Mouse (Mus musculus) E14TG2a.4 (cell line): Measurements from ENCODE around the gene Ndufa4l2.

Experiments
- CTCF ChIP-seq: conservative IDR thresholded peaks from 2 replicates; pipeline ENCODE4 v1.5.1; 2014; ENCODE audit warnings: low read length
- NANOG ChIP-seq: IDR thresholded peaks from 2 replicates; pipeline ENCODE4 v1.6.1; 2014; ENCODE audit warnings: borderline replicate concordance, low read length, mixed read lengths
- POU5F1 ChIP-seq: IDR thresholded peaks from 2 replicates; pipeline ENCODE4 v1.6.1; 2014; ENCODE audit warnings: low read length, borderline replicate concordance

DNA sequence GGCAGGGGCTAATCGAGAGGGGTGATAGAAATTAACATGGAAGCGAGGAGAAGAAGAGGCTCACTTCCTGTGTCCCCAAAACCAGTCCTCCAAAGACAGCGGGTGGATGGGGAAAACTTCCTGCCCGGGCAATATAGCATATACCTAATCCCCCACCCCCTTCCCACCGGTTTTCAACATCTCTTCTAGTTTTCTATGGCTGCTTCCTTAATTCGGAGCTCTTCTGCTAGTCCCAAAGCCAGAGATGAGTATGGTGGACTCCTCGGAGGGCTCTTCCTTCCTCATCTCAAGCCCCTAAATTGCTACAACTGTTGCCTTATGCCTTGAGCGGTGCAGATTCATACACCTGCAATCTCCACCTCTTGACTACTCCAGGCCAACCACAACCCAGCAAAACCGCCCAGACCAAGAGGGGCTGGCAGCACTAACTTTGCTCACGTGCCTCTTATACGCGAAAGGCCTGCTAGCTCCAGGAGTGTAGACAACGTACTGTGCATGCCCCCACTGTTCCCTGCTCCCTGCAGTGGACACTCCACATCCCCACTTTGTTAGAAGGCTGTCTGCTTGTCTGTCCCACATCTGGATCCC is 562 bp upstream of the Ndufa4l2 start:
- TF ChIP-seq CTCF = no peak
- TF ChIP-seq NANOG = no peak
- TF ChIP-seq POU5F1 = no peak
